Mouse (Mus musculus) lung, postnatal 0 days (tissue): Measurements from ENCODE around the gene Nkx2-3.

Source experiments
- CTCF ChIP-seq: IDR thresholded peaks from 2 replicates; pipeline ENCODE4 v1.5.1; 2016; ENCODE audit warnings: antibody characterized with exemption, mild to moderate bottlenecking
- EP300 ChIP-seq: IDR thresholded peaks from 2 replicates; pipeline ENCODE4 v1.6.1; 2016; ENCODE audit warnings: antibody characterized with exemption, mild to moderate bottlenecking, control low read depth

GRCm38 (mm10) chr19:43617761-43618349, 5.7 kb downstream of the Nkx2-3 start:
- TF ChIP-seq CTCF, result no peak
- TF ChIP-seq EP300, result no peak
